Mouse (Mus musculus): ENCODE results near the gene Ralgps1.

DNA sequence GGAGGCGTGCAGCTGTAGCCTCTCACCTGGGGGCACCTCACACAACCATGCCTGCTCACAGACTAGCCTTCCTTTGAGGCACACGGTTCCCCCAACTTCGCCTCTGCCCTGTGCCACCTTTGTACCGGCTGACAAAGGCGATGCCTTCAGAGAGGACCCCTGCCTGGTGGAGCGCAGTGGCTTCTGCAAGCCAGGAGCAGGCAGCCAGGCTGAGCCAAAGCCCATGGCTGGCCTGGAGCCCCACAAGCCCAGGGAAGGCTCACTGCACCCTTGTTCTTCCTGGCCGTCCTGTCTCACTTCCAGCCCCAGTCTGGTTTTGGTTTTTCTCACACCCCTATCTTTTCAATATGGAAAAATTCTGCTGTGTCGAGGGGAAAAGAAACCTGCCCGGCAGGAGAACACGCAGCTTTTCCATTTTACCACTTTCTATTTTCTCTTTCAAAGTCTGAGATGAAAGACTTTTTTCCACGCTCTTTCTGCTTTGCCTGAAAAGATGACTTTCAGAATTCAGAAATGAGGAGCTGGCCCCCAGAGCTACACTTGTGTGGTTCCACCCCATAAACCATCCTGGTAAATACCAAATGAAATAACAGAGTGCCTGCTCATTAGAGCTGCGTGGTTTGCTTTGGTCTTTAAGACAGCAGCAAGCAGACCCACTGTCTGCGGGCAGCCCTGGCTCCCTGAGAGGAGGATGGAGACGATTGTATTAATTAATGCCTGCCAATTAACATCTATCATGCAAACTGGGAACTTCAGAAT lies 191.9 kb downstream of the Ralgps1 start:
- no peak for TF ChIP-seq CTCF (IDR thresholded peaks at IDR 0.05; ENCODE audit: borderline replicate concordance, extremely low read depth, insufficient read depth, insufficient read length)
- TF ChIP-seq POLR2A (IDR thresholded peaks at IDR 0.05; ENCODE audit: borderline replicate concordance, extremely low read depth, insufficient read depth, insufficient read length, poor library complexity, severe bottlenecking) = no peak
